Mouse (Mus musculus): ENCODE measurements around the gene Arhgap20. TPM values are rescaled to one million over a fixed set of nuclear protein-coding genes. Genes with fewer than 3 reads are reported as not detected.

The Arhgap20 gene
- polyA plus RNA-seq (2014; fragmentation: Illumina TruSeq; extraction: RNeasy Lipid Tissue Mini Kit (QIAGEN cat#74804); ENCODE audit: low read depth, low replicate concordance), result 4.8 TPM

GRCm38 (mm10) chr9:51764921-51765416, at the start of gene Arhgap20:
Arhgap20 (plus strand) TSS chr9:51765337.

Other genes starting within 250 kb of the Arhgap20 start
- gene Fdx1, start 198.2 kb downstream of the Arhgap20 start, polyA plus RNA-seq (2014; fragmentation: Illumina TruSeq; extraction: RNeasy Lipid Tissue Mini Kit (QIAGEN cat#74804); ENCODE audit: low read depth, low replicate concordance), result 41.5 TPM

All from adipose tissue, adult 10 weeks (tissue).